Mouse (Mus musculus) macrophage (primary cell): ENCODE results near the gene Coro6. TPM values are rescaled to one million over a fixed set of nuclear protein-coding genes. Genes with fewer than 3 reads are reported as not detected.
A peak's percentile ranks its signal among the peaks of the same experiment; 100 is the strongest.

Source experiments
- H3K27ac ChIP-seq: fragments of 350-480 bp; formaldehyde crosslinking; 2 replicates; pipeline ENCODE4 v1.9.0; 2021
- H3K36me3 ChIP-seq: fragments of 350-480 bp; formaldehyde crosslinking; 2 replicates; pipeline ENCODE4 v1.9.0; 2021; ENCODE audit errors: inconsistent target
- H3K4me3 ChIP-seq: fragments of 350-480 bp; formaldehyde crosslinking; 2 replicates; pipeline ENCODE4 v1.9.0; 2021; ENCODE audit errors: inconsistent target
- H3K79me2 ChIP-seq: fragments of 350-480 bp; formaldehyde crosslinking; 2 replicates; pipeline ENCODE4 v1.9.0; 2021; ENCODE audit errors: inconsistent target
- WGBS: methylation state at CpG from one replicate; pipeline ENCODE4 v1.1.7; 2026; ENCODE audit warnings: inconsistent platforms; ENCODE audit not compliant: missing documents; 5-methylcytosine and 5-hydroxymethylcytosine counted together
- polyA plus RNA-seq: library from polyadenylated mRNA; stranded (reverse); fragments of 250-400 nt; gene quantifications from 3 replicates; pipeline ENCODE4 v1.2.4, GENCODE M21; 2018; ENCODE audit warnings: inconsistent platforms

The Coro6 gene
- polyA plus RNA-seq, 1 experiment from 2014 or later = not detected

- no peak overlapping the region for H3K4me3 ChIP-seq
- H3K36me3 ChIP-seq = peaks cover 44% of the 10 kb centered on the region
- 94% methylated on average over 10 of the region's 14 CpGs for WGBS
- H3K27ac ChIP-seq = no peak overlapping the region
- H3K79me2 ChIP-seq = no peaks in the 10 kb centered on the region
Measured at GRCm38 (mm10) chr11:77506273-77506672, 44.1 kb downstream of the Coro6 start.

GRCm38 (mm10) chr11:77506941-77507340 is 44.7 kb downstream of the Coro6 start:
- Histone ChIP-seq H3K4me3 (no peak overlapping the region), H3K79me2 (no peaks in the 10 kb centered on the region), H3K36me3 (peaks cover 44% of the 10 kb centered on the region), H3K27ac (no peak overlapping the region)
- WGBS = 100% methylated on average over 6 of the region's 6 CpGs

GRCm38 (mm10) chr11:77507426-77507825 is 45.2 kb downstream of the Coro6 start:
- H3K4me3 ChIP-seq = no peak overlapping the region
- peaks cover 43% of the 10 kb centered on the region for H3K36me3 ChIP-seq
- 74% methylated on average over 4 of the region's 4 CpGs for WGBS
- H3K27ac ChIP-seq = no peak overlapping the region
- H3K79me2 ChIP-seq = no peaks in the 10 kb centered on the region

DNA sequence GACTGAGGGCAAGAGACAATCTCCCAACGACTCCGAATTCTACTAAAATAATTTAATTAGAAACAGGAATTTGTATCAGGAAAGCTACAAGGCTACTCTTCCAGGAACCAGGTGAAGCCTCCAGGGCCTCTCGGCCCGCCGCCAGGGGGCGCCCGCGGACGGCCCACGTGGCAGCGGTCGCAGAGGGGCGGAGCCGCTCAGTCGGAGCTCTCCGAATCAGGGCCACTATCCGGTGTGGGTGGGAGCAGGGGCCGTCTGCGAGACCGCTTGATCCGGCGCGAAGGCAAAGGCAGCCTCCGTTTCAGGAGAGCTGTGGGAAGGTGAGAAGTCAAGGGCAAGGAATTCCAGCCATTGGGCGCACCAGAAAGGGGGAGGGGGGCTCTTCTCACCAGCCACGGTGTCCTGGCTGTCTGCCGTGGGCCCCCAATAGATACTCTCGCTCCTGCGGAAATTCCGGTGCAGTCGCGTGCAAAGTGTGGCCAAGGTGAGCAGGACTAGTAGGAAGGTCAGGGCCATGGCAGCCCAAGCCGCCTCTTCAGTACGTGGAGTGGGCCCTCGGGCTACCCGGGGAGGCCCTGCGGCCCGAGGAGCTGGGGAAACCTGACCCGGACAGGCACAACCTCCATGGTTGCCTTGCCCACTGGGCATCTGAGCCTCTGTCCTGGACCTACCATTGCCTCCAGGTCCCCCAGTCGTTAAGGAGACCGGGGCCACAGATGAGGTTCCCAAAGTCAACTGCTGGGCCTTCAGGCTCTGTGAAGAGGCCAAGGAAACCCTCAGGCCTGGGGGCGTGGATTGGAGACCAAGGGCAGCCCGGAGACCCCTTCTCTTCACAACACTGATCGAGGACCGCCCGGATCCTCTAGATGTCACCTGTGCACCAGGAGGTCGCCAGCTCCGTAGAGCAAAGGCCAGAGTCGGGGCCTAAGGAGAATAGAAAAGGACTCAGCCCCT is 46.1 kb downstream of the Coro6 start:
- H3K79me2 ChIP-seq = no peaks in the 10 kb centered on the region
- no peak overlapping the region for H3K4me3 ChIP-seq
- 31% methylated on average over 48 of the region's 49 CpGs for WGBS
- no peak overlapping the region for H3K27ac ChIP-seq
- peaks cover 34% of the 10 kb centered on the region for H3K36me3 ChIP-seq

- Histone ChIP-seq H3K27ac (no peak overlapping the region), H3K36me3 (peaks cover 9% of the 10 kb centered on the region; the same call in 1 of the 2 replicates), H3K79me2 (no peaks in the 10 kb centered on the region; the same call in 1 of the 2 replicates), H3K4me3 (no peak overlapping the region)
- 94% methylated on average over 5 of the region's 5 CpGs for WGBS
Measured at GRCm38 (mm10) chr11:77511336-77511735, 49.1 kb downstream of the Coro6 start.

- WGBS = under 1% methylated on average over 74 of the region's 84 CpGs
- Histone ChIP-seq H3K27ac (peak overlapping the region; percentile 44), H3K36me3 (no peaks in the 10 kb centered on the region), H3K4me3 (peak overlapping the region; percentile 47), H3K79me2 (peaks cover 5% of the 10 kb centered on the region; the same call in 1 of the 2 replicates)
Measured at GRCm38 (mm10) chr11:77512891-77513810, 50.9 kb downstream of the Coro6 start.

GRCm38 (mm10) chr11:77513811-77514170 is 51.6 kb downstream of the Coro6 start:
- Histone ChIP-seq H3K79me2 (peaks cover 5% of the 10 kb centered on the region; the same call in 1 of the 2 replicates), H3K4me3 (peak overlapping the region; percentile 47), H3K36me3 (no peaks in the 10 kb centered on the region), H3K27ac (peak overlapping the region; percentile 44)
- 12% methylated on average over 10 of the region's 10 CpGs for WGBS

- no peaks in the 10 kb centered on the region for H3K36me3 ChIP-seq
- peak overlapping the region; percentile 44 for H3K27ac ChIP-seq
- 16% methylated on average over 19 of the region's 19 CpGs for WGBS
Measured at GRCm38 (mm10) chr11:77514281-77514831, 52.1 kb downstream of the Coro6 start.

GRCm38 (mm10) chr11:77514832-77515636 is 52.8 kb downstream of the Coro6 start, which contains the start of gene Abhd15:
Abhd15 (plus strand) TSS chr11:77515121.
- under 1% methylated on average over 55 of the region's 72 CpGs for WGBS
- H3K4me3 ChIP-seq = peak within 1 kb of the TSS; percentile 47
- peaks cover 5% of the 10 kb centered on the region; the same call in 1 of the 2 replicates for H3K79me2 ChIP-seq
- peak within 1 kb of the TSS; percentile 44 for H3K27ac ChIP-seq
- no peaks in the 10 kb centered on the region for H3K36me3 ChIP-seq

More at GRCm38 (mm10) chr11:77514281-77514831, 52.1 kb downstream of the Coro6 start:
- Histone ChIP-seq H3K4me3 (peak overlapping the region; percentile 47), H3K79me2 (peaks cover 5% of the 10 kb centered on the region; the same call in 1 of the 2 replicates)

- peak within 1 kb of the TSS; percentile 47 for H3K4me3 ChIP-seq
- H3K79me2 ChIP-seq = peaks cover 5% of the 10 kb centered on the region; the same call in 1 of the 2 replicates
- H3K27ac ChIP-seq = no peak within 1 kb of the TSS
- H3K36me3 ChIP-seq = no peaks in the 10 kb centered on the region
- WGBS = 14% methylated on average over 38 of the region's 39 CpGs
Measured at GRCm38 (mm10) chr11:77515637-77516552, 53.7 kb downstream of the Coro6 start, which contains the start of gene Trp53i13. Trp53i13 (minus strand) TSS chr11:77515980.

DNA sequence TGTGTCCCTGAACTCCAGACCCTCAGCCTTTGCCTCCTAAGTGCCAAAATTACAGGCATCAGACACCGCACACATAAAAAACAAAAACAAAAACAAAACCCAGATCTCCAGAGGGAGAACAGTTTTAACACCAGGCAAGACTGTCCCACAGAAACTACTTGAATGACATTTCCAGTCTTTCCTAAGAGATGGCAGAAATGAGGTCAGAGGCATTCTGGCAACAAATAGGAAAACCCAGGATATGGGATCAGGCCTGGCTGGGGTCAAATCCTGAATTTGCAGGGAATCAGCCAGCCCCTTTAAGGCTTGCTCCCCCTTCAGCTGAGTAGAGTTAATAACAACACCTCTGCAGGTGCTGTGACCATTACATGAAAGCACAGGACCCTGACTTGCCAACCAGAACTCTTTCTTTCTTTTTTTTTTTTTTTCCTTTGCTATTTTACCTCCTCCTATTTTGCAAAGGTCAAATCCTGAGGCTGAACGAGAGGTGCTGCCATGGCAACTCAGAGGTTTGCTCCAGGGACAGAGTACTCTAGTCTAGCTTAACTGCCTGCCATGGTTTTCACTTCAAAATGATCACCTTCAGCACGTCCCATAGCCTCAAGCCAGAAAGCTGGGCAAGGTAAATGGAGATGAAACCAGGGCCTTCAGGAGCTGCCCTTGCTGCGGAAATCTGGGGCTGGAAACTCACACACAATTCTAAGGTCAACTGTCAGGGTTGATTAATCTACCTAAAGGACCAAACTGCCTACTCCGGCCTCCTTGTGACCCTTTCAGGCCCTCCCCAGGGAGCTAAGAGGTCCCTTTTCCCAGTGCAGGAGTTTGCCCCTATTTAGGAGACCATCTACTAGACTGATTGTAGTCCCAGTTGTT is 54.6 kb downstream of the Coro6 start:
- Histone ChIP-seq H3K79me2 (peaks cover 5% of the 10 kb centered on the region; the same call in 1 of the 2 replicates), H3K27ac (no peak overlapping the region), H3K36me3 (no peaks in the 10 kb centered on the region), H3K4me3 (no peak overlapping the region)
- WGBS = 85% methylated on average over 5 of the region's 5 CpGs
